Mouse (Mus musculus) lung, adult 2 months (tissue): Measurements from ENCODE around the gene Ppa2.

ENCODE experiments used
- CTCF ChIP-seq: fragments of 200-500 bp; IDR thresholded peaks from 2 replicates; pipeline ENCODE4 v1.5.1; 2011; ENCODE audit warnings: mild to moderate bottlenecking, low read length, control low read depth; ENCODE audit not compliant: insufficient read depth
- POLR2A ChIP-seq: fragments of 200-500 bp; IDR thresholded peaks from 2 replicates; pipeline ENCODE4 v1.6.1; 2011; ENCODE audit warnings: low read depth, mild to moderate bottlenecking, control low read depth, low read length, borderline replicate concordance; ENCODE audit errors: extremely low read depth

- TF ChIP-seq CTCF = peak; percentile 35; the same call in 1 of the 2 replicates
- TF ChIP-seq POLR2A = no peak
Measured at GRCm38 (mm10) chr3:133271887-133272286, 38.0 kb upstream of the Ppa2 start.
